23 mouse cellular contexts compared by ENCODE assay signal in the genomic region with DNA sequence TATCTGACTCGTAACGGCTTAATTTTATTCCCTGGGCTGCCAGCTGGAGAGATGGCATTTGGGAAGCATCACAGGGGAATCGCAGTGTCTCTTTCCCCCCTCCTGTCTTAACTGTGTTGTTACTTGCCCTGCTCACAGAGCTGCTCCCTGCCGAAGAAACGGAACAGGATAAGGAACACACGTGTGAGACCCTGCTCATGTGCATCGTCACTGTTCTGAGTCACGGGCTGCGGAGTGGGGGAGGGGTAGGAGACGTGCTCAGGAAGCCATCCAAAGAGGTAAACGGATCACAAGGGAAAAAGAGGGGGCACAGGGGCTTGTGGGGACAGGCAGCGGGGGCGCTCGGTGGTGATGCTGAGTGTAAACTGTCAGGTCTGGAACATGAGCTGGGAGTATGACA.
A peak's percentile ranks its signal among the peaks of the same experiment; 100 is the strongest.
DNase-seq lines count a peak whose midpoint lies in the region; ATAC-seq and TF ChIP-seq lines count a peak whose summit lies in the region.
"Had no signal": no experiment of that assay in that cellular context is flagged by ENCODE, and none has a peak within 500 bp of the region (broad histone marks: within the 10 kb centered on the region; RNA-seq: fewer than 3 reads in every experiment).

No protein-coding gene starts in this region.

- no peak overlapping the region for H3K27ac ChIP-seq in intestine, embryonic 15.5 days
- no peak overlapping the region for H3K27ac ChIP-seq in intestine, postnatal 0 days (ENCODE audit: low read depth, low read length)
- no peak overlapping the region for H3K27ac ChIP-seq in midbrain, embryonic 14.5 days (replicated peaks; ENCODE audit: low read depth, low read length)
- H3K27ac ChIP-seq in midbrain, postnatal 0 days (ENCODE audit: low read depth, low read length): no peak overlapping the region
- H3K27ac ChIP-seq in stomach, postnatal 0 days (replicated peaks): peak overlapping the region; percentile 45; the same call in 1 of the 2 replicates
- H3K27ac ChIP-seq: forebrain, embryonic 15.5 days; heart, adult 2 months; kidney, postnatal 0 days; limb, embryonic 13.5 days; midbrain, embryonic 12.5 days had no signal

- peak; percentile 42; the same call in 1 of the 2 replicates for ATAC-seq in intestine, embryonic 15.5 days
- no peak for ATAC-seq in intestine, postnatal 0 days
- no peak for ATAC-seq in midbrain, embryonic 14.5 days (ENCODE audit: low FRiP score, low TSS enrichment)
- no peak for ATAC-seq in midbrain, postnatal 0 days (ENCODE audit: low FRiP score)
- ATAC-seq in stomach, postnatal 0 days (ENCODE audit: low FRiP score, low TSS enrichment): peak; percentile 38; the same call in 1 of the 2 replicates
- ATAC-seq in erythroblast, adult 5-6 weeks (replicated peaks; ENCODE audit: low FRiP score, poor library complexity, severe bottlenecking): no peak
- ATAC-seq: CD4-positive, CD25-positive, alpha-beta regulatory T cell, adult 4 months; forebrain, embryonic 15.5 days; inflammation-experienced regulatory T-cells, adult 6 months had no signal

- WGBS in intestine, embryonic 15.5 days: 47% methylated on average over 14 of the region's 14 CpGs
- 63% methylated on average over 14 of the region's 14 CpGs for WGBS in intestine, postnatal 0 days
- 79% methylated on average over 14 of the region's 14 CpGs for WGBS in midbrain, embryonic 14.5 days
- WGBS in midbrain, postnatal 0 days: 65% methylated on average over 14 of the region's 14 CpGs
- 48% methylated on average over 14 of the region's 14 CpGs for WGBS in stomach, postnatal 0 days

- no peak overlapping the region for H3K4me2 ChIP-seq in intestine, embryonic 15.5 days (replicated peaks)
- no peak overlapping the region for H3K4me2 ChIP-seq in intestine, postnatal 0 days (replicated peaks; ENCODE audit: low read depth)
- H3K4me2 ChIP-seq in midbrain, embryonic 14.5 days (ENCODE audit: low read length): no peak overlapping the region
- no peak overlapping the region for H3K4me2 ChIP-seq in midbrain, postnatal 0 days (ENCODE audit: low read depth, low read length, poor library complexity, severe bottlenecking)
- H3K4me2 ChIP-seq in stomach, postnatal 0 days (replicated peaks; ENCODE audit: low read depth): no peak overlapping the region
- H3K4me2 ChIP-seq: forebrain, embryonic 15.5 days; limb, embryonic 13.5 days; midbrain, embryonic 12.5 days had no signal

- no peaks in the 10 kb centered on the region for H3K9me3 ChIP-seq in intestine, embryonic 15.5 days
- H3K9me3 ChIP-seq in intestine, postnatal 0 days (ENCODE audit: control insufficient read depth): no peaks in the 10 kb centered on the region
- H3K9me3 ChIP-seq in midbrain, embryonic 14.5 days (ENCODE audit: control insufficient read depth, low read length): no peaks in the 10 kb centered on the region
- H3K9me3 ChIP-seq in midbrain, postnatal 0 days (ENCODE audit: low read length): no peaks in the 10 kb centered on the region
- H3K9me3 ChIP-seq in stomach, postnatal 0 days (ENCODE audit: control insufficient read depth, low read length): no peaks in the 10 kb centered on the region
- H3K9me3 ChIP-seq: forebrain, embryonic 15.5 days; G1E; limb, embryonic 13.5 days; midbrain, embryonic 12.5 days had no signal

- no peaks in the 10 kb centered on the region for H3K27me3 ChIP-seq in intestine, embryonic 15.5 days (replicated peaks)
- H3K27me3 ChIP-seq in intestine, postnatal 0 days (replicated peaks; ENCODE audit: control insufficient read depth, insufficient read depth, low read length): no peaks in the 10 kb centered on the region
- H3K27me3 ChIP-seq in midbrain, embryonic 14.5 days (ENCODE audit: control insufficient read depth, insufficient read depth, low read length): no peaks in the 10 kb centered on the region
- no peaks in the 10 kb centered on the region for H3K27me3 ChIP-seq in midbrain, postnatal 0 days (ENCODE audit: insufficient read depth, low read length)
- H3K27me3 ChIP-seq in stomach, postnatal 0 days (ENCODE audit: control insufficient read depth, insufficient read depth, low read length): no peaks in the 10 kb centered on the region
- H3K27me3 ChIP-seq: forebrain, embryonic 15.5 days; limb, embryonic 13.5 days; midbrain, embryonic 12.5 days had no signal

- H3K9ac ChIP-seq in intestine, embryonic 15.5 days: no peak overlapping the region
- H3K9ac ChIP-seq in intestine, postnatal 0 days (ENCODE audit: low read depth, low read length): no peak overlapping the region
- no peak overlapping the region for H3K9ac ChIP-seq in midbrain, embryonic 14.5 days (replicated peaks; ENCODE audit: low read length)
- no peak overlapping the region for H3K9ac ChIP-seq in midbrain, postnatal 0 days (replicated peaks; ENCODE audit: low read length, poor library complexity, severe bottlenecking)
- no peak overlapping the region for H3K9ac ChIP-seq in stomach, postnatal 0 days (ENCODE audit: low read length)
- H3K9ac ChIP-seq: forebrain, embryonic 15.5 days; limb, embryonic 13.5 days; midbrain, embryonic 12.5 days had no signal

- peak; percentile 18 for DNase-seq in embryo, embryonic 11 days
- no peak for DNase-seq in embryo, embryonic 9.5 days (ENCODE audit: extremely low spot score)
- DNase-seq in midbrain, embryonic 14.5 days: peak; percentile 28
- DNase-seq in midbrain, postnatal 0 days (ENCODE audit: low spot score): no peak
- no peak for DNase-seq in stomach, postnatal 0 days (ENCODE audit: low spot score)
- DNase-seq: adrenal gland, adult 8-10 months; cerebellum, adult 18-20 months; cerebellum, postnatal 36 days; gastrocnemius, postnatal 10 days; heart, adult 2 months; lung, adult 18-20 months; lung, postnatal 36 days; thymus, postnatal 25 days had no signal

- no peak for TF ChIP-seq EP300 in stomach, postnatal 0 days (optimal IDR thresholded peaks at IDR 0.05)

- H3K4me3 ChIP-seq in intestine, embryonic 15.5 days (replicated peaks): no peak overlapping the region
- H3K4me3 ChIP-seq in intestine, postnatal 0 days (ENCODE audit: low read depth, low read length): no peak overlapping the region
- no peak overlapping the region for H3K4me3 ChIP-seq in midbrain, embryonic 14.5 days (replicated peaks; ENCODE audit: low read depth, low read length)
- H3K4me3 ChIP-seq in midbrain, postnatal 0 days (ENCODE audit: low read depth, low read length): no peak overlapping the region
- H3K4me3 ChIP-seq in stomach, postnatal 0 days (ENCODE audit: low read depth, low read length): no peak overlapping the region
- H3K4me3 ChIP-seq: forebrain, embryonic 15.5 days; heart, adult 2 months; limb, embryonic 13.5 days; midbrain, embryonic 12.5 days had no signal

- peaks cover 2% of the 10 kb centered on the region; the same call in 1 of the 2 replicates for H3K4me1 ChIP-seq in intestine, embryonic 15.5 days (replicated peaks)
- no peaks in the 10 kb centered on the region; the same call in 1 of the 2 replicates for H3K4me1 ChIP-seq in intestine, postnatal 0 days (replicated peaks; ENCODE audit: control insufficient read depth, insufficient read depth, low read length)
- no peaks in the 10 kb centered on the region for H3K4me1 ChIP-seq in midbrain, embryonic 14.5 days (ENCODE audit: control insufficient read depth, insufficient read depth, low read length)
- no peaks in the 10 kb centered on the region for H3K4me1 ChIP-seq in midbrain, postnatal 0 days (ENCODE audit: insufficient read depth, low read length)
- no peaks in the 10 kb centered on the region for H3K4me1 ChIP-seq in stomach, postnatal 0 days (replicated peaks; ENCODE audit: control insufficient read depth, insufficient read depth)
- H3K4me1 ChIP-seq: midbrain, embryonic 12.5 days had no signal

- no peaks in the 10 kb centered on the region for H3K36me3 ChIP-seq in intestine, embryonic 15.5 days
- H3K36me3 ChIP-seq in intestine, postnatal 0 days (ENCODE audit: control insufficient read depth, insufficient read depth): peaks cover 14% of the 10 kb centered on the region
- H3K36me3 ChIP-seq in midbrain, embryonic 14.5 days (ENCODE audit: control insufficient read depth, insufficient read depth, low read length): no peaks in the 10 kb centered on the region
- H3K36me3 ChIP-seq in midbrain, postnatal 0 days (ENCODE audit: insufficient read depth, low read length): no peaks in the 10 kb centered on the region
- no peaks in the 10 kb centered on the region for H3K36me3 ChIP-seq in stomach, postnatal 0 days (ENCODE audit: control insufficient read depth, insufficient read depth, low read length)
- H3K36me3 ChIP-seq: forebrain, embryonic 15.5 days; midbrain, embryonic 12.5 days had no signal

- no peak for TF ChIP-seq CTCF in intestine, postnatal 0 days (IDR thresholded peaks at IDR 0.05; ENCODE audit: low read depth)
- TF ChIP-seq CTCF in midbrain, postnatal 0 days (IDR thresholded peaks at IDR 0.05): no peak
- TF ChIP-seq CTCF in stomach, postnatal 0 days (IDR thresholded peaks at IDR 0.05; ENCODE audit: low read depth): no peak

Comparison
In these comparisons a context has a peak if more than half of its experiments do, and no peak if none do; other contexts are left out.
1. DNase-seq: peak in embryo, embryonic 11 days (single experiment) and midbrain, embryonic 14.5 days (single experiment); none in embryo, embryonic 9.5 days (single experiment), midbrain, postnatal 0 days (single experiment) and stomach, postnatal 0 days (single experiment).
2. ATAC-seq: peak in intestine, embryonic 15.5 days (single experiment) and stomach, postnatal 0 days (single experiment); none in intestine, postnatal 0 days (single experiment), midbrain, embryonic 14.5 days (single experiment), midbrain, postnatal 0 days (single experiment) and erythroblast, adult 5-6 weeks (single experiment).